Mouse (Mus musculus): Measurements from ENCODE around the gene Ring1. TPM values are rescaled to one million over a fixed set of nuclear protein-coding genes. Genes with fewer than 3 reads are reported as not detected.
A peak's percentile ranks its signal among the peaks of the same experiment; 100 is the strongest.

The Ring1 gene
- polyA plus RNA-seq, 1 experiment, result 11.4 TPM

GRCm38 (mm10) chr17:34030861-34031326 is 6.4 kb upstream of the Ring1 start:
- Histone ChIP-seq H3K9me3 (replicated peaks; ENCODE audit: control insufficient read depth, insufficient read depth, low read length, poor library complexity, severe bottlenecking) (no peaks in the 10 kb centered on the region), H3K9ac (ENCODE audit: low read depth, poor library complexity, severe bottlenecking) (peak overlapping the region; percentile 97), H3K4me1 (ENCODE audit: control insufficient read depth, insufficient read depth, low read length) (peaks cover 5% of the 10 kb centered on the region), H3K27ac (ENCODE audit: insufficient read depth, low read length) (peak overlapping the region; percentile 37), H3K4me3 (ENCODE audit: low read depth, low read length) (peak overlapping the region; percentile 93), H3K27me3 (ENCODE audit: control insufficient read depth, insufficient read depth, low read length, poor library complexity, severe bottlenecking) (no peaks in the 10 kb centered on the region), H3K36me3 (ENCODE audit: control insufficient read depth, insufficient read depth, low read length, poor library complexity, severe bottlenecking) (peaks cover 25% of the 10 kb centered on the region)
- TF ChIP-seq CTCF (IDR thresholded peaks at IDR 0.05; ENCODE audit: low read depth, low read length), result no peak
- TF ChIP-seq POLR2A (IDR thresholded peaks at IDR 0.05; ENCODE audit: insufficient read depth, low read length), result no peak
- no peak for TF ChIP-seq EP300 (IDR thresholded peaks at IDR 0.05; ENCODE audit: insufficient read depth, low read depth, low read length)

- Histone ChIP-seq H3K27ac (ENCODE audit: insufficient read depth, low read length) (no peak overlapping the region), H3K36me3 (ENCODE audit: control insufficient read depth, insufficient read depth, low read length, poor library complexity, severe bottlenecking) (peaks cover 24% of the 10 kb centered on the region), H3K27me3 (ENCODE audit: control insufficient read depth, insufficient read depth, low read length, poor library complexity, severe bottlenecking) (no peaks in the 10 kb centered on the region), H3K4me3 (ENCODE audit: low read depth, low read length) (peak overlapping the region; percentile 93), H3K4me1 (ENCODE audit: control insufficient read depth, insufficient read depth, low read length) (peaks cover 8% of the 10 kb centered on the region), H3K9me3 (replicated peaks; ENCODE audit: control insufficient read depth, insufficient read depth, low read length, poor library complexity, severe bottlenecking) (no peaks in the 10 kb centered on the region), H3K9ac (ENCODE audit: low read depth, poor library complexity, severe bottlenecking) (peak overlapping the region; percentile 97)
- TF ChIP-seq EP300 (IDR thresholded peaks at IDR 0.05; ENCODE audit: insufficient read depth, low read depth, low read length) (no peak), POLR2A (IDR thresholded peaks at IDR 0.05; ENCODE audit: insufficient read depth, low read length) (no peak), CTCF (IDR thresholded peaks at IDR 0.05; ENCODE audit: low read depth, low read length) (no peak)
Observed at GRCm38 (mm10) chr17:34029890-34030595, 5.6 kb upstream of the Ring1 start.

- H3K4me1 ChIP-seq (ENCODE audit: control insufficient read depth, insufficient read depth, low read length), result peaks cover 8% of the 10 kb centered on the region
- no peak overlapping the region for H3K4me3 ChIP-seq (ENCODE audit: low read depth, low read length)
- no peak overlapping the region for H3K9ac ChIP-seq (ENCODE audit: low read depth, poor library complexity, severe bottlenecking)
- H3K36me3 ChIP-seq (ENCODE audit: control insufficient read depth, insufficient read depth, low read length, poor library complexity, severe bottlenecking), result peaks cover 21% of the 10 kb centered on the region
- TF ChIP-seq CTCF (IDR thresholded peaks at IDR 0.05; ENCODE audit: low read depth, low read length) (no peak), POLR2A (IDR thresholded peaks at IDR 0.05; ENCODE audit: insufficient read depth, low read length) (no peak)
- H3K27me3 ChIP-seq (ENCODE audit: control insufficient read depth, insufficient read depth, low read length, poor library complexity, severe bottlenecking), result no peaks in the 10 kb centered on the region
- H3K9me3 ChIP-seq (replicated peaks; ENCODE audit: control insufficient read depth, insufficient read depth, low read length, poor library complexity, severe bottlenecking), result no peaks in the 10 kb centered on the region
- no peak overlapping the region for H3K27ac ChIP-seq (ENCODE audit: insufficient read depth, low read length)
Observed at GRCm38 (mm10) chr17:34029150-34029889, 4.8 kb upstream of the Ring1 start.

- H3K4me3 ChIP-seq (ENCODE audit: low read depth, low read length), result no peak overlapping the region
Observed at GRCm38 (mm10) chr17:34028501-34029149, 4.1 kb upstream of the Ring1 start.

GRCm38 (mm10) chr17:34027656-34028223 is 3.3 kb upstream of the Ring1 start, which contains the start of gene H2-Ke6:
Gene H2-Ke6 (minus strand): TSS chr17:34028060.
- Histone ChIP-seq H3K9me3 (replicated peaks; ENCODE audit: control insufficient read depth, insufficient read depth, low read length, poor library complexity, severe bottlenecking) (no peaks in the 10 kb centered on the region), H3K4me1 (ENCODE audit: control insufficient read depth, insufficient read depth, low read length) (peaks cover 8% of the 10 kb centered on the region), H3K36me3 (ENCODE audit: control insufficient read depth, insufficient read depth, low read length, poor library complexity, severe bottlenecking) (peaks cover 20% of the 10 kb centered on the region), H3K27ac (ENCODE audit: insufficient read depth, low read length) (no peak within 1 kb of the TSS), H3K27me3 (ENCODE audit: control insufficient read depth, insufficient read depth, low read length, poor library complexity, severe bottlenecking) (no peaks in the 10 kb centered on the region), H3K9ac (ENCODE audit: low read depth, poor library complexity, severe bottlenecking) (peak within 1 kb of the TSS; percentile 48), H3K4me3 (ENCODE audit: low read depth, low read length) (peak within 1 kb of the TSS; percentile 86)
- TF ChIP-seq CTCF (IDR thresholded peaks at IDR 0.05; ENCODE audit: low read depth, low read length) (no peak), POLR2A (IDR thresholded peaks at IDR 0.05; ENCODE audit: insufficient read depth, low read length) (no peak), EP300 (IDR thresholded peaks at IDR 0.05; ENCODE audit: insufficient read depth, low read depth, low read length) (no peak)

More at GRCm38 (mm10) chr17:34028501-34029149, 4.1 kb upstream of the Ring1 start:
- no peaks in the 10 kb centered on the region for H3K9me3 ChIP-seq (replicated peaks; ENCODE audit: control insufficient read depth, insufficient read depth, low read length, poor library complexity, severe bottlenecking)
- peaks cover 20% of the 10 kb centered on the region for H3K36me3 ChIP-seq (ENCODE audit: control insufficient read depth, insufficient read depth, low read length, poor library complexity, severe bottlenecking)
- H3K27ac ChIP-seq (ENCODE audit: insufficient read depth, low read length), result no peak overlapping the region
- H3K9ac ChIP-seq (ENCODE audit: low read depth, poor library complexity, severe bottlenecking), result no peak overlapping the region
- peaks cover 8% of the 10 kb centered on the region for H3K4me1 ChIP-seq (ENCODE audit: control insufficient read depth, insufficient read depth, low read length)
- no peaks in the 10 kb centered on the region for H3K27me3 ChIP-seq (ENCODE audit: control insufficient read depth, insufficient read depth, low read length, poor library complexity, severe bottlenecking)
- no peak for TF ChIP-seq POLR2A (IDR thresholded peaks at IDR 0.05; ENCODE audit: insufficient read depth, low read length)
- no peak for TF ChIP-seq EP300 (IDR thresholded peaks at IDR 0.05; ENCODE audit: insufficient read depth, low read depth, low read length)
- no peak for TF ChIP-seq CTCF (IDR thresholded peaks at IDR 0.05; ENCODE audit: low read depth, low read length)
